Mouse (Mus musculus) spleen, postnatal 4 days (tissue): Measurements from ENCODE around the gene Casd1.

Experiments
- DNase-seq, 2 experiments: peaks; one replicate each; pipeline ENCODE4 v3.0.0; 2022; ENCODE audit warnings: low spot score in 2 of 2

The Casd1 gene

DNA sequence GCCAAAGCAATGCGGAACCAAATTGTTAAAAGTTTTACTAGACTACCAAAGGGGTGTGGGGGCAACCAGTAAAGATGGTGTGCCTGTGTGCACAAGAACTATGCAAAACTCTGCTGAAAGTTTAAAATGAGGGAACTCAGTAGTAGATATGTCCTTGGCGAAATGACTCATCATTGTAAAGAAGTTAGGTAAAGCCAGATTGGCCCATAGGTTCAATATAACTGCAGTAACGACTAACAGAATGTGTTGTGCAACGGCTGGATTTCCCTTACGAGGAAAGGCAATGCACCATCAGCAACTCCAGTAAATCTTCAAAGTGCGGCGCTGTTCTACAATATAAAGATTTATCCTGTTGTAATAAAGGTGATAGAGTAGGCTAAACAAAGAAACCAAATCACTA, 11.8 kb downstream of the Casd1 start:
- no peak for DNase-seq

GRCm38 (mm10) chr6:4617911-4618310, 17.3 kb downstream of the Casd1 start:
- DNase-seq = no peak

- DNase-seq = no peak
Observed at GRCm38 (mm10) chr6:4631464-4631863, 30.8 kb downstream of the Casd1 start.

- DNase-seq = no peak
Observed at GRCm38 (mm10) chr6:4633189-4633588, 32.5 kb downstream of the Casd1 start.

DNA sequence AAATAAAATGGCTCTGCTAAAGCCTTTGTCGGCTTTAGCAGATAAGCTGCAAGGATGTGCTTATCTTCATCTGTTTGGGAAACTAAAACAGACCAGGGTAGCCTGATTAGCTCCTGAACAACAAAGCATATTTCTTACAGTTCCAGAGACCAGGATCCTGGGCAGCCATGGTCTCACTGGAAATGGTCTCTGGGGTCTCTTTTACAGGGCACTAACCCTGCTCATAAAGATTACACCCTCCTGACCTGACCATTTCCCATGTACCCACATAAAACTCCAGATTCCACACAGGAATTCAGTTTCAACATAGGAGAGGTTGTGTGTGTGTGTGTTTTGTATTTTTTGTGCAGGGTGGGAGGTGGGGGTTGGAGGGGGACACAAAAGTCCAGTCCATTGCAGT, 34.2 kb downstream of the Casd1 start:
- no peak for DNase-seq

- no peak for DNase-seq
Observed at GRCm38 (mm10) chr6:4642068-4642467, 41.4 kb downstream of the Casd1 start.

GRCm38 (mm10) chr6:4647351-4647750, 46.7 kb downstream of the Casd1 start:
- no peak for DNase-seq

GRCm38 (mm10) chr6:4652596-4653134, 52.0 kb downstream of the Casd1 start:
- no peak for DNase-seq

DNA sequence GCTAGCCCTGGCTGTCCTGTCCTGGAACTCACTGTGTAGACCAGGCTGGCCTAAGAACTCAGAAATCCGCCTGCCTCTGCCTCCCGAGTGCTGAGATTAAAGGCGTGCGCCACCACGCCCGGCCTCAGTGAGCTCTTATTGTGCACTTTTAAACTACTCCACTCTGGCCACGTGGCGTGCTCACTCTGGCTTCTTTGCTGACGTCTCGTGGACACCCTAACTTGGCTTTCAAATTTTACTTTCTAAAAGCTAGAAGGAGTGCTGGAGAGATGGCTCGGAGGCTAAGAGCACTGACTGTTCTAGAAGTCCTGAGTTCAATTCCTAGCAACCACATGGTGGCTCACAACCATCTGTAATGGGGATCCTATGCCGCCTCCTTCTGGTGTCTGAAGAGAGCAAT, 53.1 kb downstream of the Casd1 start:
- DNase-seq = peak in 1 of 2 experiments; percentile 38

DNA sequence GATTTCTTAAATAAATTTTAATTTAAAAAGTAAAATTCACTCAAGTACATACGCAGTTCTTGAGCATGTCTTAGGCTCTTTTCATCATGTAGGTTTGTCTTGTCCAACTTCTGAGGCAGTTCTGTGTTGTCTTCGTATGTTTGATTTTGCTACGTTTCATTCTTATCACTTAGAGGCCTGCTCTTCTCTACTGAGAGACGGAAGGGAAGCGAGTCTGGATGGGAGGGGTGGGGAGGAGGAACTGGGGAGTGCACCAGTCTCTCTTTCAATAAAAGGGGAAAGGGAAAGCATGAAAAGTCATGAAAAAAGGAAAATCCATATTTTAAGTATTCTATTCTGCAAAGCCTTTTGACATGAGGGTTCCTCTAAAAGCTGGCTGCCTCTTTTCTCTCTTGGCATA, 54.8 kb downstream of the Casd1 start:
- peak in 1 of 2 experiments; percentile 4 for DNase-seq

- DNase-seq = peak in 1 of 2 experiments; percentile 11
Observed at GRCm38 (mm10) chr6:4655924-4656323, 55.3 kb downstream of the Casd1 start.

DNA sequence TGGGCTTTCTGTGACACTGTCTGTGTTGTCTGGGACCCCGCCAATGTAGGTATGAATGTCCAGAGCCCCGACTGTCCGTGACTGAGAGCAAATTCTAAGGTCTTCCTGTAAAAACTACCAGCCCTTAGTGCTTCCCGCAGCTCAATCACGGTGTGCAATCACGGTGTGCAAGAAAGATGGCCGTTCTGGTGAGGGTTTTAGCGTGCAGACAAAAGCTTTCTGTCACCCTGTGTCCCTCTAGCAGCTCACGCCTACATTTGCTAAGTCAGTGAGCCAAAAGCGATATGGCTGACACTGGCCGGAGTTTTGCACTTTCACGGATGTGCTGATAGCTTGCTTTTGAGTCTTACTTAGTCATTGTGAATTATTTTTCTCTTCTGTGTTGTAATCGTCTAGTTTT, 58.2 kb downstream of the Casd1 start:
- no peak for DNase-seq

- no peak for DNase-seq
Observed at GRCm38 (mm10) chr6:4663516-4663915, 62.9 kb downstream of the Casd1 start.

GRCm38 (mm10) chr6:4664313-4664712, 63.7 kb downstream of the Casd1 start:
- DNase-seq = no peak

GRCm38 (mm10) chr6:4665154-4665553, 64.5 kb downstream of the Casd1 start:
- no peak for DNase-seq

GRCm38 (mm10) chr6:4677356-4677761, 76.7 kb downstream of the Casd1 start:
- no peak for DNase-seq

DNA sequence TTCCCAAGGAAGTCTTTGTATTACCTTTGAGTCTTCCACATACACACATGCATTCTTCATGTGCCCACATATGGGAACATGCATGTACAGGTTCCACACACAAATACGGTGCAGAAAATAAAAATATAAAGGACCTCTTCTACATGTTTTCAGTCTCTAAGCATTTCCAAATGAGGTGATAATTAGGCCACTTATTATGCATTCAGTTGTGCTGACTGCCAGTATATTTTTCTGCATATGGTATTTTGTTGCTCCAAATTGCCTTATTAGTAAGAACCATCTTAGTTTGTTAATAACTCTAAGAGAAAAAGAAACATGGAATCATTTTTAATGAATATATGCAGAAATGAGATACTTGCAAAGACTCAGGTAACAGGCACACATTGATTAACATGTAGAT, 79.3 kb downstream of the Casd1 start:
- DNase-seq = no peak

DNA sequence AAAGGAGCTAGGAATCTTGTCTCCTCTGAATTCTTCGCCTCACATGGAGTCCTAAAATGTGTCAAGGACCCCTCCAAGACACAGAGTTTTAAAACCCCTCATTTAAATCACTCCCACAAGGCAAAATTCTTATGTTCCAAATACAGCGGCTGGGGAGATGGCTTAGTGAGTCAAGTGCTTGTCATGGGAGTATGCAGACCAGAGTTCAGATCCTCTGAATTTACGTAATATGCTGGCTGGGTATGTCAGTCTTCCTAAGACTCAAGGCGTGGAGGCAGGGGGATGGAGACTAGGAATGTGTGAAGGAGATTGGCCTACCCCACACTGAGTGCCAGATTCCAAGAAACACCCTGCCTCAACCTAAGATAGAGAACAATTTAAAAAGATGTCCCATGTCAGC, 79.9 kb downstream of the Casd1 start:
- DNase-seq = no peak

GRCm38 (mm10) chr6:4684706-4685340, 84.2 kb downstream of the Casd1 start:
- DNase-seq = no peak

DNA sequence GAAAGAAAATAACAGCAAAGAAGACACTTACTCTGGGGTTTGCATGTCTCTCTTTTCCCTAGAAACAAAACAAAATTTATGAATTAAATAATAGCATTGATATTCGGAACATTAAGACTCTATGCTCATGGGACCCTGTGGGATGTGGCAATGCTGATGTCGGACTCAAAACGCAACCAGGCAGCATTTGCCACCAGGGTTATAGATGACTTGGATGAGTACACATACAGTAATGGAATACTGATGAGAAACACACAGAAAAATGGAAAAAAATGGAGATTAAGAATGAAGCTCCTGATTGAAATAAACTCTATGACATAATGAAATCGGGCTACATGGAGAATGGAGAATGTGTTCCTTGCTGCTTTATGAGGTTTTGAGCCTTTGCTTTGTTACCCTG, 89.8 kb downstream of the Casd1 start:
- DNase-seq = no peak
